Mouse (Mus musculus): ENCODE measurements around the gene Hibadh.

Hibadh gene

DNA sequence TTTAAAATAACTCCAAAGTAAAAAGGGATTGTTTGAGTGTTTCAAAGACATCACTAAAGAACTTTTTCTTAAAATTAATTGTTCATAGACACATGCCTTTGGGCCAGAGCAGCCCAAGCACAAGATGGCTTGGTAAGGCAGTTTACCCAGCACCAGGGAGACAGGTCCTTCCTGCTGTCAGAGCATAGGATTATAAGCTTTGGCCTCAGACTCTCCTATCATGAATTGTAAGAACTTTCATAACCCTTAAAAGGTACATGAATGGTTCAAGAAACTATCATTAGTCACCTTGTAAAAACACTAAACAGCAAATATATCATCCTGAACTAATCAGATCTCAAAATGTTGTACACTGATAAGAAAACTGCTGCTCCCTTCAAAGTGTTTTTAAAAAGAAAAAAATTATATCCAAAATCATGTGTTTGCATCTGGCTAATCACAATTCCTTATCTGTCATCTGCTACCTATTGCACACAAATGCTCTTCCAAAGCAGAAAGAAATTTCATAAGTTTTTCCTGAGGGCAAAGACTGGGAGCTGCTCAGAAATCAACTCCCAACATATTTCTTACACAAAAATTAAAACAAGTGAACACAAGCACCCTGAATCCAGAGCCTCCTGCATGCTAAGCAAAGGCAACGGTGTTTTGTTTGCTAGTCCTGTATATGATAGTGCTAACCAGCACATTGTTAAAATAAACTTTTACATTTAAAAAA is 1.6 kb downstream of the Hibadh start:
- DNase-seq (ENCODE audit: low spot score in 2 of 2): no peak

DNA sequence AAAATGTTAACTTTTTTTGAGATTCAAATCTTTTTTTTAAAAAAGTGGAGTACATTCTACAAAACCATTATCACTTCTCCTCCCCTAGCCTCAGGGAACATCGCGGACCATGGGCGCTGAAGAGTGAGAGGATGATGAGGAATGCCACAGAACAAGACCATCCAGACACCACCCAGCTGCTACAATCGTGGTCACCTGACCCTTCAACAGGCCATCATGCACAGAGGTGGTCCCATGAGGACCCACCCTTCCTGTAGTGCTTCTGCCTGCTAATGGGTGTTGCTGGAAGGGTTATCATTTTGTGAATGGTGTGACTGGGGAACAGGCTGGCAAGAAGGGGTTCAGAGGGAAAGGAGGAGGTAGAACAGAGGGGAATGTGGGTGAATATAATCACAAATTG is 2.9 kb downstream of the Hibadh start:
- DNase-seq (ENCODE audit: low spot score in 2 of 2): no peak

DNA sequence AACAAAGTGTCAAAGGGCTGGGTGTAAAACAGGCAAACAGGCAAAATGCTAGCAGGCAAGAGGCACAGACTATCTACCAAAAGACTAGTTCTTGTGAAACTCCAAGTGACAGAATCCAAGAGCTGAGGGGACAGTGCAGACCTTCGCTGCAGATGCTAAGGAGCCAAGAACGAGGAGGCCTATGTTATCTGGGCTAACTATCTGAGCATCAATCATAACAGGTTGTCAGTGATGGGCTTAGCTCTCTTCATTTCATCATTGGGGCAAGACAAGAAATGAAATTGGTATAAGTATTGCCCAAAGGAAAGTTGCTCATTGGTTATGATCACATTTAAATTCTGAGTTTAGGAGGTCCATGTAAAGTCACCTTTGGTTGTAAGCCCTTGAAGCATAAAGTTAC is 4.8 kb downstream of the Hibadh start:
- no peak for DNase-seq (ENCODE audit: low spot score in 2 of 2)

DNA sequence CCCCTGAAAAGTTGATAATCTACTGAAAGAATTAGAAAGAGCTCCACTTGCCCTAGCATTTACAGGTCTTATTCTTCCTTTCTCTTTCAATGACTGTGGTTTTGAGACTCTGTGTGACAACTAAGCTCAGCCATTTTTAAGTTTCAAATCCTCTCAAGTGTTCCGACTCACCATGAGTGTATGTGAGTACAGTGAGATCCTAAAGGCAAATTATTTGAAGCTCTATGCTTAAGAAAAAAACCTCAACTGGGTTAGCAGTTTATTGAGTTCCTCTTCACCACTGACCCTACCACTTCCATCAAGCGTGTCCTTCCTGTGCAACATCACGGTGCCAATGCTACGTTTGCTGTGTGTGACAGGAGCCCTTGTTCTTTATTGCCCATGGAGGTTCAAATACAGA is 9.6 kb downstream of the Hibadh start:
- DNase-seq (ENCODE audit: low spot score in 2 of 2): no peak

DNA sequence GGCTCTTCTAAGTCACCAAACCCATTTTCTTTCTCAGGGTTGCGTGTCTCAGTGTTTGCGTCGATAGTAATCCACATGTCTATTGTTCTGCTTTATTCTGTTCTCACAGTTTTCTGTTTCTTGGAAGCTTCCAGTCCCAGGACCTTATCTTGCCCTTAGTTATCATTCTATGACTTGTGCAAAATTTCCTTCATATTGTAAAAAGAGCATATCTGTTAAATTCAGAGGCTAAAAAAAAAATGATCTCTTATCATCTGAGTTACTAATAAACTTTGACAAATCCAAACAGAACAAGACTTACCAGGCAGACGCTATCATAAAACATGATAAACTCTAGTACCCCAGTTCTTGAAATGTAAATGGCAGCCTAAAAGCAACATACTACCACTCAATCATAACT is 11.0 kb downstream of the Hibadh start:
- no peak for DNase-seq (ENCODE audit: low spot score in 2 of 2)

DNA sequence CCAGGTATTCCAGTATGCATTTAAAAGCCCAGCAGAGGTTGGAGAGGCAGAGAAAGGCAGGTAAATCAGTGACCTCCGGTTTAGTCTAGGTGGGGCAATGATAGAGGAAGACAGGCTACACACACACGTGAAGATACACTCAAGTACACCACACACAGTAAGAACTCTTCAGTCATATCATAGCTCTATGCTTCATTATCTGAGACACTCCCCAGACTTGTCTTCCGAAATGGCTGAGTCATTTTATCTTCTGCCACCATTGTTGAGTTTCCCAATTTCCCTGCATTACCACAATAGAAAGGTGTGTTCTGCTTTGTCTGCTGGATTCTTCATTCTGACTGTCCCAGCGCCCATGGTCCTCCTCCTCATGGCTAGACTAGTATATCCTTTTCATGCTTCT is 13.5 kb downstream of the Hibadh start:
- no peak for DNase-seq (ENCODE audit: low spot score in 2 of 2)

- DNase-seq (ENCODE audit: low spot score in 2 of 2): no peak
Measured at GRCm38 (mm10) chr6:52623741-52624140, 16.4 kb downstream of the Hibadh start.

DNA sequence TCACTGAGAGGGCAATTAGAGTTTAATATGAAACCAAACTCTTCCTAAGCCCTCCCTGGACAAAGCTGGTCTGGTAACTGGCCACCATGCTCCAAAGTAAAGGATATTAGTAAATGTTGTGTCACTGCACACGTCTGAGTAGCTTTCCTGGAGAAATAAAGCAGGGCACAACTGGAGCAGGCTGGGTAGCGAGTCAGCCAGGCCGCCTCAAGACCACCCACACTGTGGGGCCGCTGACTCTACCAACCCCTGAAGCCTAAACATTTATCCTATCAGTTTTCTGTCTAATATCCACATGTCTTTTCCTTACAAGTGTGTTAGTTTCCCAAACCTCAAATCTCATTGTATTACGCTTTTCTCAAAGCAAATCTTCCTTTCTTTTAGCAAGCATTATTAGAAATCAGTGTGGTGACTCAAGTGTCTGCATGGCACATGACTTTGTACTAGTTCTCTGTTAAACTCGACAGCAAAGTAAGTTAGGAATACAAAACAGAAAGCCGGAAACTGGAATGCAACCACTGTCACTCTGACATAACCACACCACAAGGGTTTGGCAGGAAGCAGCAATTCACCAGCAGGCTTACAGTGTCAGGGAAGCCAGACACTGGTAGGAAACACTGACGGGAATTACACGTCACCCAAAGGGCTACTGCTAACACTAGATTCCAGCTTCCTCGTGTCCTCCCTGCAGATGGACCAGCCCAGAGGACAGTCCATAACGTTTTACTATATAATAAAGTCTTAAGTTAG is 18.3 kb downstream of the Hibadh start:
- DNase-seq (ENCODE audit: low spot score in 2 of 2): no peak

- DNase-seq (ENCODE audit: low spot score in 2 of 2): no peak
Measured at GRCm38 (mm10) chr6:52620090-52620489, 20.1 kb downstream of the Hibadh start.

DNA sequence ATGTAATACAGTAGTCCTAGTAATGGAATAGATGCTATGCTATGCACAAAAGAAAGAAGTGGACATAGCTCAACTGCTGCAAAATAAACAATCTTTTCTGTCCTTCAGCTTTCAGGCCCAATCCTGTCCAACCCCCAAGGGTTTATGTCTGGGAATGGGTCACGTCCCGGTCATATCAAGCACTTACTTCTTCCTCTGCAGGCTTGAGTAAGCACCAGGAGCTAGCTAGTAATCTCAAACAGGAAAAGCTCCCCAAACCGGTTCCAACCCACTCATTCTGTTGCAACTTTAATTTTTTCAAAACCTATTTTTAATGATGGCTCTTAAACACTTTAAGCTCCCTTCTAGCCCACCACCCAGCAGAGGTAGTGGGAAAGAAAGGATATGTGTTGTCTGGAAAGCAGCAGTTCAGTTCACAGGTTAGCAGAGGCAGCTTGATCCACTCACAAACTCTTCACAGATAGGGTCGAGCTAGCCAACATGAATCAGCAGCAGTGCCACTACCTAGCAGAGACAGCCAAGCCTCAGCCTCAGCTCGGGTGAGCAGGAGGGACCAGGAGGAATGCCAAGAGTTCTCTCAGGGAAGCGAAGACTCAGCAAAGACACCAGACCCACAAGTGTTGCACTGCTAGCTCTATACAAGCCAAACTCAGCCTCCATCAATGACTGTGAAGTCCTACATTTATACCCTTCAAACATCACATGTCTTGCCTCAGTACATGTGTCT is 30.4 kb downstream of the Hibadh start:
- no peak for DNase-seq (ENCODE audit: low spot score in 2 of 2)

GRCm38 (mm10) chr6:52608121-52608520 is 32.1 kb downstream of the Hibadh start:
- DNase-seq (ENCODE audit: low spot score in 2 of 2): no peak

GRCm38 (mm10) chr6:52606746-52607347 is 33.3 kb downstream of the Hibadh start:
- no peak for DNase-seq (ENCODE audit: low spot score in 2 of 2)

DNA sequence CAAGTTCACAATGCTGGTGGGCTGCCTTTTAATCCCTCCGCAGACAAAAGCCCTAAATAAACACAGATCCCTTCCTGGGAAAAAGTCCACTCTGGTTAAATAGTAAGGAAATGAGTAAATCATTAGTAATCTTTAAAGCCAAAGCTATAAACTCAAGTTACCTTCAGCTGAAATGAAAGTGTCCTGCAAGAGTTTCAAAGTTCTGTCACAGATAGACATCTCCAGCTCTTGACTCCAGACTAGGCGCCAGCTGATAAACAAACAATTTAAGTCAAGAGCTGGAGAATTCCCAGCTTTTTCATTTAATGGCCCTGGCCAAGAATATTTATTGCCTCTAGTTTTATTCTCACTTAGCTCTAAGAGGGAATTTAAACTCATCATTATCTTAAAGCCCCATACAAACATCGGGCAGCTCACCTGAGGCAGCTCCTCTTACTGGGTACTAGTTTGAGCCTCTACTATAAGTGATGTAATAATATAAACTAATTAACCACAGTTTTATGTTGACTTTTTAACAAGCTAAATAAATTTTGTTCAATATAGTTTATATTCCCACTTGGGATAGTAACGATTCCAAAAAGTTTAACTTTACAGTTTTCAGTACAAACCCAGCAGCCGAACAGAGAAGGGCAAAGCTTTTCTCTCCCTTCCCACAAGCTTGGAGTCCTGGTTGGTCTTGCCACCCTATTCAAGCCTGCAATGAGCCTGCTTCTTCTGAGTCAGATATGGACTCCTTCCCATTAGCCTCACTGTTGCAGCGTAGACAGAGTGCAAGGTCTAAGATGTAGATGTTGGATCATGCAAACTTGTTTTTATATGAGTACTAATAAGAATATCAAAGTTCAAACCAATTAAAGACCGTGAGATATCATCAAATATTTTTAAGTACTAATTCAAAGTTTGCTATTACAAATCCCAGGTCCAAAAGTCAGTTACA is 38.2 kb downstream of the Hibadh start:
- DNase-seq (ENCODE audit: low spot score in 2 of 2): no peak

DNA sequence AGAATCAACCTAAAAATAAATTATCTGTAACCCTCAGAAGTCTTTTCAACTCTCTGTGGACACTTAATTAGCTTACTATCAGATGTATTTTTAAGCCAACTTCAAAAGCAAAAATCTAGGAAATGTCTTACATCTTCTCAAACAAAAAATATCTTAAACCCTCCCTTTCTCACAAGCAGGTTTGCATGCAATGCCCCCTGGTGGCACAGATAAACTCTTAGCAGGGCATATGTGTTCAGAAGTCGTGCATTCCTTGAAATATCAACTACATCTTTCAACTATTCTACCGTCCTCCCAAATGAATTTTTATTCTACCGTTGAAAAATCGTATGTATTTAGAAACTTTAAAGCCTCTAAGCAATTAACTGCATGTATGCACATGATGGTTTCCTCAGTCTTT is 39.1 kb downstream of the Hibadh start:
- no peak for DNase-seq (ENCODE audit: low spot score in 2 of 2)

DNA sequence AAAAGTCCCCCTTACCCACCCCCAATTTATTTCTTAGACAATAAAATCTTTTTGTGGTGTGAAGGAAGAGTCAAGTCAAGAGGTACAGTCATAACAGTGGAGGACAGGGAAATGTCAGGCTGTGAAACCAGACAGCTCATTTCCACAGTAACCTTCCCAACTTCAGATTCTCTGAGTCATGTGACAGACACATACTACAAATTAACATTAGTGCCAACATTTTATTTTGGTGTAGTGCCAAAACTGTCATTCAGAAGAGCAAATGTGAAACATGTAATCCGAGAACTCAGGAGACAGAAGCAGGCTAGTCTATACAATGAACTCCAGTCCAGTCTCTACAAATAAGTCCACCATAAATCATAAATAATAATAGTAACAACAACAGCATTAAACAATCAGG is 45.4 kb downstream of the Hibadh start:
- no peak for DNase-seq (ENCODE audit: low spot score in 2 of 2)

DNA sequence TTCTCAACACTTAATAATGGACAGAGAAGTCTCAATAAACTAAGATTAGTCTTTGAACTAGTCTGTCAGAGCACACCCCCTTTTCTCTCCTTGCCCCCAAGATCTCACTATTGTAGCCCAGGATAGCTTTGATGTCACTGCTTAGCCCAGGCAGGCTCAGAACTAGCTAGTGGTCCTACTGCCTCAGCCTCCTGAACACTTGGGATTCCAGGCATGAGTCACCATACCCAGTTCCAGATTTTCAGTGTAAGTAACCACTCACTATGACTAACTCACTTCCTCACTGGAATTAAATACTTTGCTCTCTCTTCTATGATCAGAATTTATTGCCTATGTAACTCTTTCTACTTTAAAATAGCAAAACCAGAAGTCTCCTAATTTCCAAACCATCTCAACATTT is 53.6 kb downstream of the Hibadh start:
- DNase-seq (ENCODE audit: low spot score in 2 of 2): no peak

DNA sequence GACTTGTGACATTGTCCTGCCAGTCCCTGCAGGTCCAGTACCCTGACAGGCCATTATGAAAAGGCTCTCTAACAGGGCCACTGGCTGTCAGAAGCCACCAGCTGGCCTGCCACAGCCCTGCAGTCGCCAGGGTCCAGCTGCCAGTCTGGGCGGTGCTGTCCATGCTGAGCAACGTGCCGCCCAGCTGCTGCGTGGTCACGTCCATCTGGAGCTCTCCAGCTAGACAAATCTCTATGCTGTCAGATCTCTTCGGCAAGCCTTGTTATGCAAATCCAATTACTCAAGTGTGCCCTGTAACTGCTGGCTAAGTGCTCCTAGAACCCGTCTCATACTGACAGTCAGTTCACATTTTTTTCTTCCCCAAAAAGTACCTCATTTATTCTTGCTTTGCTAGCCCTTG is 55.8 kb downstream of the Hibadh start:
- DNase-seq (ENCODE audit: low spot score in 2 of 2): peak; percentile 12 to 39

- no peak for DNase-seq (ENCODE audit: low spot score in 2 of 2)
Measured at GRCm38 (mm10) chr6:52581081-52581480, 59.1 kb downstream of the Hibadh start.

DNA sequence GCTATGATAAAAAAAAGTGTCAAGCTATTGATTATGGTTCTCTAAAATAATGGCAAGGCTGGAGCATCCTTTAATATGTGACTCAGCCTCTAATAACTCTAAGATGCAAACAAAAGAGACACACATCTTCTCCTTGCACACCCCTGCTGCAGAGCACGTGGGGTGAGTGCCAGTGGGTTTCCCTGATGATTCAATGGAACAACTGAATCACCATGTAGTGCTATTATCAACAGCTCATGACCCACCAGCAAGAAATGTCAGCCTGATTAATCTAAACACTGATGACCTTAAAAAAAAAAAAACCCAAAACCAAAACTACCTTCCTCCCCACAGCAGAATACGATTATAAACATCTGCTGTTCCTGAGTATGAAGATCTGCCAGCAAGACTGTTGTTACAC is 61.9 kb downstream of the Hibadh start:
- DNase-seq (ENCODE audit: low spot score in 2 of 2): no peak

DNA sequence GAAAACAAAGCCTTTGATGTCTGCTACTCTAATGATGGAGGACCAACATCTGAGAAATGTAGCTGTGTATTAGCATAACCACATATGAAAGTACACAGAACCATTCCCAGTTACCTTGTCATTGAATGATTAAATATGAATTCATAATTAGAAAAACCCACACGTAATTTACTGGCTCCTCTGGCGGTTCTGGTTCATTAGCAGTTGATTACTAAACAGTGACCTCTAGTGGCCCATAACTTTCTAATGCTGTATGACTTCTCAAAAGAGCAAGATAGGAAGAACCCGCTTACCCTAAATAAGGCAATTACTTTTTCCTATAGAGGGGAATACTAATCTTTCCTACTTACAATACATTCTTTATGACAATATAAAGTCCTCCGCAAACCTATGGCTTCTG is 62.9 kb downstream of the Hibadh start:
- DNase-seq (ENCODE audit: low spot score in 2 of 2): no peak

DNA sequence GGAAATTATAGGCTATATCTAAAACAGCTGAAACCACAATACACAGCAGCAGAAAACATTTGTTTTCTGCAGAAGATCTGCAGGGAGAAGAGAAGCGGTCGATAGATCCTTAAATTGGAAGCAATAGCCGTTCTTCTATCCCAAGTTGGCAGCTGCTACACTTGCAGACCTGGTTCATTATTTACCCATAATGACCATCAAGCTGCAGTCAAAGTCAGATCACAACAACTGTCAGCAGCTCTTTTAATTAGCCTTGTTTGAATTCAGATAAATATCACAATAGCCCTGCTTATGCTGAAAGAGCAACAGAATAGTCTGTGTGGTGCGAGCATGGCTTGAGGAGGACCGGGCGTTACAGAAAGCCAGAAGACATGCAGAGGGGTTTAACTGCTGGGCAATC is 71.5 kb downstream of the Hibadh start:
- no peak for DNase-seq (ENCODE audit: low spot score in 2 of 2)

All from right cerebral cortex, postnatal 36 days (tissue).